Mouse (Mus musculus): Measurements from ENCODE around the gene Sdhaf2.

Sdhaf2 gene

GRCm38 (mm10) chr19:10459907-10460306 lies 66.0 kb downstream of the Sdhaf2 start:
- TF ChIP-seq GATA4 (IDR thresholded peaks at IDR 0.05; ENCODE audit: insufficient replicate concordance, low read length) = no peak

GRCm38 (mm10) chr19:10458096-10458495 lies 67.8 kb downstream of the Sdhaf2 start:
- TF ChIP-seq GATA4 (IDR thresholded peaks at IDR 0.05; ENCODE audit: insufficient replicate concordance, low read length) = no peak

- no peak for TF ChIP-seq GATA4 (IDR thresholded peaks at IDR 0.05; ENCODE audit: insufficient replicate concordance, low read length)
Measured at GRCm38 (mm10) chr19:10457484-10457800, 68.5 kb downstream of the Sdhaf2 start.

- TF ChIP-seq GATA4 (IDR thresholded peaks at IDR 0.05; ENCODE audit: insufficient replicate concordance, low read length) = no peak
Measured at GRCm38 (mm10) chr19:10456752-10457483, 69.0 kb downstream of the Sdhaf2 start, which contains the start of gene Lrrc10b. Gene Lrrc10b (minus strand): TSS chr19:10457473.

GRCm38 (mm10) chr19:10455437-10455806 lies 70.5 kb downstream of the Sdhaf2 start:
- no peak for TF ChIP-seq GATA4 (IDR thresholded peaks at IDR 0.05; ENCODE audit: insufficient replicate concordance, low read length)

- TF ChIP-seq GATA4 (IDR thresholded peaks at IDR 0.05; ENCODE audit: insufficient replicate concordance, low read length) = no peak
Measured at GRCm38 (mm10) chr19:10454718-10455436, 71.1 kb downstream of the Sdhaf2 start.
